Mouse (Mus musculus): ENCODE results near the gene Dnaaf5.

Dnaaf5 gene

DNA sequence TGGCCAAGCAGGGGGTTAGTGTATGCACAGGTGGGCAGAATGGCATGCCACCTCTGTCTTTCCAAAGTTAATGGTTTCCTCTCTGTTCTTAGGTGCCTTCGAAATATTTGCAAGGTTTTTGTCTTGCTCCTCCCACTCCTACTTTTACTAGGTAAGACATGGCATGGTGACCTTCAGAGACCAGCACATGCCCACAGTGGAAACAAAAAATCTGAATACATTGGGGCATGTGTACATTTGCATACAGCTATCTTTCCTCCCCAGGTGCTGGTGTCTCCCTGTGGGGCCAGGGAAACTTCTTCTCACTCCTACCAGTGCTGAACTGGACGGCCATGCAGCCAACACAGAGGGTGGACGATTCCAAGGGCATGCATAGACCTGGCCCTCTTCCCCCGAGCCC, 84.4 kb downstream of the Dnaaf5 start:
- H3K9me3 ChIP-seq (ENCODE audit: low read length): no peaks in the 10 kb centered on the region
- no peak for TF ChIP-seq CTCF (conservative IDR thresholded peaks at IDR 0.05; ENCODE audit: low read length)
- TF ChIP-seq NANOG (IDR thresholded peaks at IDR 0.05; ENCODE audit: borderline replicate concordance, low read length): no peak
- no peak for TF ChIP-seq POU5F1 (IDR thresholded peaks at IDR 0.05; ENCODE audit: borderline replicate concordance, low read length)
- H3K27me3 ChIP-seq (ENCODE audit: insufficient read depth, low read length): no peaks in the 10 kb centered on the region
- H3K36me3 ChIP-seq (ENCODE audit: insufficient read depth, low read length): peaks cover 100% of the 10 kb centered on the region
- peaks cover 14% of the 10 kb centered on the region for H3K4me1 ChIP-seq (replicated peaks; ENCODE audit: low read depth, low read length)
- H3K4me3 ChIP-seq (replicated peaks; ENCODE audit: low read length): no peak overlapping the region
